Mouse (Mus musculus) testis, adult 2 months (tissue): Measurements from ENCODE around the gene Olfr49. TPM values are rescaled to one million over a fixed set of nuclear protein-coding genes. Genes with fewer than 3 reads are reported as not detected.
A peak's percentile ranks its signal among the peaks of the same experiment; 100 is the strongest.

Source experiments
- H3K27ac ChIP-seq: fragments of 200-500 bp; 2 replicates; pipeline ENCODE4 v1.5.1; 2012; ENCODE audit warnings: low read depth, low read length; ENCODE audit not compliant: control insufficient read depth, insufficient read depth
- H3K27me3 ChIP-seq: fragments of 200-500 bp; 2 replicates; pipeline ENCODE4 v1.6.1; 2012; ENCODE audit warnings: mild to moderate bottlenecking, low read length, moderate library complexity; ENCODE audit not compliant: control insufficient read depth, insufficient read depth
- H3K36me3 ChIP-seq: fragments of 200-500 bp; 2 replicates; pipeline ENCODE4 v1.6.1; 2012; ENCODE audit warnings: mild to moderate bottlenecking, low read length; ENCODE audit not compliant: control insufficient read depth, insufficient read depth
- H3K4me1 ChIP-seq: fragments of 200-500 bp; 2 replicates; pipeline ENCODE4 v1.6.1; 2012; ENCODE audit warnings: low read length; ENCODE audit not compliant: control insufficient read depth, insufficient read depth
- H3K4me3 ChIP-seq: fragments of 200-500 bp; 2 replicates; pipeline ENCODE4 v1.5.1; 2012; ENCODE audit warnings: low read depth, mild to moderate bottlenecking, low read length, moderate library complexity, mixed read lengths; ENCODE audit not compliant: control insufficient read depth
- CTCF ChIP-seq: fragments of 200-500 bp; IDR thresholded peaks from 2 replicates; pipeline ENCODE4 v1.5.1; 2012; ENCODE audit warnings: low read depth, mild to moderate bottlenecking, inconsistent platforms, low read length, moderate library complexity; ENCODE audit not compliant: control insufficient read depth, insufficient read depth, insufficient replicate concordance
- POLR2A ChIP-seq: fragments of 200-500 bp; IDR thresholded peaks from 2 replicates; pipeline ENCODE4 v1.6.1; 2012; ENCODE audit warnings: low read depth, mild to moderate bottlenecking, inconsistent platforms, low read length, moderate library complexity; ENCODE audit not compliant: control insufficient read depth
- polyA plus RNA-seq: library from polyadenylated mRNA; depleted of rRNA; stranded (reverse); fragments of >200 nt; gene quantifications from 2 replicates; pipeline ENCODE4 v1.2.3, GENCODE M21; 2012

Gene Olfr49
- polyA plus RNA-seq, 1 experiment: not detected

- TF ChIP-seq CTCF: no peak
- no peak for TF ChIP-seq POLR2A
- Histone ChIP-seq H3K4me3 (peak overlapping the region; percentile 58; the same call in 1 of the 2 replicates), H3K27me3 (no peaks in the 10 kb centered on the region), H3K4me1 (no peaks in the 10 kb centered on the region), H3K36me3 (no peaks in the 10 kb centered on the region; the same call in 1 of the 2 replicates), H3K27ac (no peak overlapping the region)
Observed at GRCm38 (mm10) chr14:54249326-54249725, 35.4 kb downstream of the Olfr49 start.

- H3K4me3 ChIP-seq: no peak overlapping the region
- no peaks in the 10 kb centered on the region for H3K4me1 ChIP-seq
- TF ChIP-seq POLR2A (no peak), CTCF (no peak)
- no peak overlapping the region for H3K27ac ChIP-seq
- no peaks in the 10 kb centered on the region for H3K27me3 ChIP-seq
- H3K36me3 ChIP-seq: peaks cover 2% of the 10 kb centered on the region
Observed at GRCm38 (mm10) chr14:54246232-54246631, 38.5 kb downstream of the Olfr49 start.

GRCm38 (mm10) chr14:54244183-54244582, 40.6 kb downstream of the Olfr49 start:
- H3K36me3 ChIP-seq: peaks cover 2% of the 10 kb centered on the region
- peaks cover 2% of the 10 kb centered on the region; the same call in 1 of the 2 replicates for H3K4me1 ChIP-seq
- H3K27ac ChIP-seq: no peak overlapping the region
- H3K27me3 ChIP-seq: no peaks in the 10 kb centered on the region
- TF ChIP-seq POLR2A (no peak), CTCF (no peak)
- H3K4me3 ChIP-seq: no peak overlapping the region

GRCm38 (mm10) chr14:54240542-54240941, 44.2 kb downstream of the Olfr49 start:
- TF ChIP-seq CTCF (no peak), POLR2A (no peak)
- Histone ChIP-seq H3K27ac (no peak overlapping the region), H3K36me3 (peaks cover 2% of the 10 kb centered on the region), H3K27me3 (no peaks in the 10 kb centered on the region), H3K4me1 (peaks cover 2% of the 10 kb centered on the region; the same call in 1 of the 2 replicates), H3K4me3 (no peak overlapping the region)

GRCm38 (mm10) chr14:54239002-54239736, 45.6 kb downstream of the Olfr49 start:
- TF ChIP-seq CTCF: peak; percentile 49; the same call in 1 of the 2 replicates
- TF ChIP-seq POLR2A: no peak
- peaks cover 2% of the 10 kb centered on the region for H3K36me3 ChIP-seq

GRCm38 (mm10) chr14:54236881-54237280, 47.9 kb downstream of the Olfr49 start:
- Histone ChIP-seq H3K4me1 (peaks cover 3% of the 10 kb centered on the region; the same call in 1 of the 2 replicates), H3K36me3 (peaks cover 2% of the 10 kb centered on the region), H3K27ac (no peak overlapping the region; the same call in 1 of the 2 replicates), H3K4me3 (no peak overlapping the region), H3K27me3 (no peaks in the 10 kb centered on the region)
- TF ChIP-seq CTCF: no peak
- no peak for TF ChIP-seq POLR2A

More at GRCm38 (mm10) chr14:54239002-54239736, 45.6 kb downstream of the Olfr49 start:
- Histone ChIP-seq H3K4me3 (no peak overlapping the region), H3K27me3 (no peaks in the 10 kb centered on the region), H3K4me1 (peaks cover 2% of the 10 kb centered on the region; the same call in 1 of the 2 replicates), H3K27ac (no peak overlapping the region)

- Histone ChIP-seq H3K27me3 (no peaks in the 10 kb centered on the region), H3K27ac (no peak overlapping the region), H3K36me3 (no peaks in the 10 kb centered on the region), H3K4me3 (no peak overlapping the region), H3K4me1 (peaks cover 7% of the 10 kb centered on the region)
- TF ChIP-seq POLR2A (no peak), CTCF (no peak)
Observed at GRCm38 (mm10) chr14:54235825-54236540, 48.8 kb downstream of the Olfr49 start.
